Mouse (Mus musculus) cerebellum, adult (tissue): Measurements from ENCODE around the gene Ptma.
"Not testable (repeated sequence)": the region's sequence is repeated elsewhere in the genome, so short reads cannot be mapped to it uniquely, and the experiment has no call there.

Experiments
- ATAC-seq: cut with Nextera tagmentation; 2 replicates; pipeline ENCODE4 v1.9.2; 2017; ENCODE audit warnings: mild to moderate bottlenecking, moderate library complexity, mixed read lengths; ENCODE audit not compliant: insufficient number of reproducible peaks, low FRiP score, low TSS enrichment

Gene Ptma

GRCm38 (mm10) chr1:86532362-86533051 is 6.0 kb downstream of the Ptma start:
- ATAC-seq, result peak; percentile 51

GRCm38 (mm10) chr1:86533411-86534130 is 7.0 kb downstream of the Ptma start:
- no peak; the same call in 1 of the 2 replicates for ATAC-seq

- ATAC-seq, result no peak
Observed at GRCm38 (mm10) chr1:86538383-86538782, 11.9 kb downstream of the Ptma start.

- ATAC-seq, result not testable (repeated sequence)
Observed at GRCm38 (mm10) chr1:86539583-86539982, 13.1 kb downstream of the Ptma start.

GRCm38 (mm10) chr1:86542584-86542983 is 16.1 kb downstream of the Ptma start:
- no peak for ATAC-seq

- no peak for ATAC-seq
Observed at GRCm38 (mm10) chr1:86546797-86547196, 20.3 kb downstream of the Ptma start.

GRCm38 (mm10) chr1:86551299-86551698 is 24.8 kb downstream of the Ptma start:
- ATAC-seq, result no peak

GRCm38 (mm10) chr1:86551877-86552276 is 25.4 kb downstream of the Ptma start:
- no peak for ATAC-seq

- no peak for ATAC-seq
Observed at GRCm38 (mm10) chr1:86555665-86556064, 29.1 kb downstream of the Ptma start.

- no peak for ATAC-seq
Observed at GRCm38 (mm10) chr1:86557872-86558271, 31.3 kb downstream of the Ptma start.

- ATAC-seq, result no peak
Observed at GRCm38 (mm10) chr1:86559232-86559631, 32.7 kb downstream of the Ptma start.

GRCm38 (mm10) chr1:86562663-86563062 is 36.1 kb downstream of the Ptma start:
- no peak for ATAC-seq

- no peak for ATAC-seq
Observed at GRCm38 (mm10) chr1:86568409-86568808, 41.9 kb downstream of the Ptma start.

GRCm38 (mm10) chr1:86569292-86569860 is 42.9 kb downstream of the Ptma start:
- no peak for ATAC-seq

- no peak for ATAC-seq
Observed at GRCm38 (mm10) chr1:86571381-86571780, 44.9 kb downstream of the Ptma start.

GRCm38 (mm10) chr1:86571941-86572340 is 45.4 kb downstream of the Ptma start:
- no peak for ATAC-seq
